Mouse (Mus musculus) forebrain, embryonic 11.5 days (tissue): ENCODE results near the gene Kcnj4. TPM values are rescaled to one million over a fixed set of nuclear protein-coding genes. Genes with fewer than 3 reads are reported as not detected.

Source experiments
- ATAC-seq: fragments of 200-750 bp; cut with Nextera tagmentation; replicated peaks from 2 replicates; pipeline ENCODE4 v1.8.0; 2017; ENCODE audit warnings: moderate TSS enrichment; ENCODE audit not compliant: low FRiP score
- DNase-seq: peaks from one replicate; pipeline ENCODE4 v3.0.0-alpha.2; 2017; ENCODE audit warnings: low spot score
- H3K27ac ChIP-seq: fragments of 300-500 bp; sonication (generic); 2 replicates; pipeline ENCODE4 v1.5.1; 2014; ENCODE audit warnings: low read depth, low read length
- H3K27me3 ChIP-seq: fragments of 300-500 bp; sonication (generic); 2 replicates; pipeline ENCODE4 v1.6.1; 2014; ENCODE audit warnings: mild to moderate bottlenecking, low read length, mixed read lengths; ENCODE audit not compliant: control insufficient read depth, insufficient read depth
- H3K36me3 ChIP-seq: fragments of 300-500 bp; sonication (generic); 2 replicates; pipeline ENCODE4 v1.6.1; 2014; ENCODE audit warnings: mild to moderate bottlenecking, low read length, moderate library complexity, mixed read lengths; ENCODE audit not compliant: control insufficient read depth, insufficient read depth
- H3K4me1 ChIP-seq: fragments of 300-500 bp; sonication (generic); replicated peaks from 2 replicates; pipeline ENCODE4 v1.6.1; 2014; ENCODE audit warnings: low read length, mixed read lengths; ENCODE audit not compliant: control insufficient read depth, insufficient read depth
- H3K4me2 ChIP-seq: fragments of 300-500 bp; sonication (generic); 2 replicates; pipeline ENCODE4 v1.6.1; 2014; ENCODE audit warnings: low read depth, mild to moderate bottlenecking, low read length, moderate library complexity, mixed read lengths; ENCODE audit not compliant: severe bottlenecking
- H3K4me3 ChIP-seq: fragments of 300-500 bp; sonication (generic); 2 replicates; pipeline ENCODE4 v1.5.1; 2014; ENCODE audit warnings: low read depth, low read length
- H3K9ac ChIP-seq: fragments of 300-500 bp; sonication (generic); 2 replicates; pipeline ENCODE4 v1.6.1; 2014; ENCODE audit warnings: low read length
- H3K9me3 ChIP-seq: fragments of 300-500 bp; sonication (generic); 2 replicates; pipeline ENCODE4 v1.6.1; 2016; ENCODE audit warnings: low read length, mixed read lengths; ENCODE audit not compliant: control insufficient read depth
- WGBS: fragments of 180-500 bp; shearing (Covaris S2); extraction: QIAGEN DNeasy Blood & Tissue Kit; methylation state at CpG from one replicate; pipeline ENCODE4 v1.1.7; 2014; 5-methylcytosine and 5-hydroxymethylcytosine counted together
- polyA plus RNA-seq: library from polyadenylated mRNA; unstranded; fragments of >200 nt; fragmentation: Nextera tagmentation; extraction: Ambion mirVana; gene quantifications from 2 replicates; pipeline ENCODE4 v1.2.1, GENCODE M21; 2014

The Kcnj4 gene
- not detected in 2 replicates for polyA plus RNA-seq

GRCm38 (mm10) chr15:79504707-79505452 is at the start of gene Kcnj4:
TSS of gene Kcnj4 (minus strand) at chr15:79505241.
- H3K9me3 ChIP-seq, result no peaks in the 10 kb centered on the region
- peak within 1 kb of the TSS; percentile 51 for H3K4me3 ChIP-seq
- no peak within 1 kb of the TSS for H3K27ac ChIP-seq
- H3K27me3 ChIP-seq, result peaks cover 59% of the 10 kb centered on the region
- no peak for DNase-seq
- peaks cover 12% of the 10 kb centered on the region for H3K4me1 ChIP-seq
- under 1% methylated on average over 60 of the region's 60 CpGs for WGBS
- ATAC-seq, result peak; percentile 34
- peak within 1 kb of the TSS; percentile 100 for H3K4me2 ChIP-seq
- H3K9ac ChIP-seq, result peak within 1 kb of the TSS; percentile 54; the same call in 1 of the 2 replicates
- H3K36me3 ChIP-seq, result no peaks in the 10 kb centered on the region

- Histone ChIP-seq H3K27ac (no peak overlapping the region), H3K9me3 (no peaks in the 10 kb centered on the region), H3K4me1 (no peaks in the 10 kb centered on the region), H3K27me3 (no peaks in the 10 kb centered on the region), H3K4me3 (no peak overlapping the region), H3K4me2 (no peak overlapping the region), H3K36me3 (no peaks in the 10 kb centered on the region), H3K9ac (no peak overlapping the region)
- WGBS, result 81% methylated on average over 5 of the region's 5 CpGs
- no peak for ATAC-seq
- DNase-seq, result no peak
Observed at GRCm38 (mm10) chr15:79552566-79552965, 47.5 kb upstream of the Kcnj4 start.

GRCm38 (mm10) chr15:79548226-79548625 is 43.2 kb upstream of the Kcnj4 start:
- H3K4me3 ChIP-seq, result no peak overlapping the region
- no peak overlapping the region for H3K9ac ChIP-seq
- 93% methylated on average over 2 of the region's 2 CpGs for WGBS
- H3K4me1 ChIP-seq, result peaks cover 9% of the 10 kb centered on the region
- no peak for DNase-seq
- ATAC-seq, result no peak
- H3K27ac ChIP-seq, result no peak overlapping the region
- H3K36me3 ChIP-seq, result peaks cover 4% of the 10 kb centered on the region
- no peaks in the 10 kb centered on the region for H3K9me3 ChIP-seq
- no peak overlapping the region for H3K4me2 ChIP-seq
- H3K27me3 ChIP-seq, result no peaks in the 10 kb centered on the region

GRCm38 (mm10) chr15:79547289-79547820 is 42.3 kb upstream of the Kcnj4 start:
- Histone ChIP-seq H3K27ac (peak overlapping the region; percentile 94), H3K9me3 (no peaks in the 10 kb centered on the region), H3K4me3 (peak overlapping the region; percentile 96), H3K9ac (peak overlapping the region; percentile 99), H3K4me2 (peak overlapping the region; percentile 58), H3K4me1 (peaks cover 9% of the 10 kb centered on the region), H3K36me3 (peaks cover 11% of the 10 kb centered on the region), H3K27me3 (no peaks in the 10 kb centered on the region)
- ATAC-seq, result no peak; the same call in 1 of the 2 replicates
- WGBS, result 83% methylated on average over 17 of the region's 17 CpGs
- DNase-seq, result no peak

- peak within 1 kb of the TSS; percentile 99 for H3K9ac ChIP-seq
- WGBS, result 2% methylated on average over 84 of the region's 84 CpGs
Observed at GRCm38 (mm10) chr15:79546410-79547288, 41.6 kb upstream of the Kcnj4 start, which contains the start of gene Ddx17. TSS of gene Ddx17 (minus strand) at chr15:79546741.

GRCm38 (mm10) chr15:79545921-79546399 is 40.9 kb upstream of the Kcnj4 start:
- ATAC-seq, result peak; percentile 68
- peaks cover 16% of the 10 kb centered on the region for H3K36me3 ChIP-seq
- peaks cover 9% of the 10 kb centered on the region for H3K4me1 ChIP-seq
- no peak for DNase-seq
- H3K4me3 ChIP-seq, result peak overlapping the region; percentile 96
- WGBS, result under 1% methylated on average over 45 of the region's 52 CpGs
- H3K4me2 ChIP-seq, result peak overlapping the region; percentile 83
- H3K27ac ChIP-seq, result peak overlapping the region; percentile 93
- no peaks in the 10 kb centered on the region for H3K9me3 ChIP-seq
- peak overlapping the region; percentile 99 for H3K9ac ChIP-seq
- no peaks in the 10 kb centered on the region for H3K27me3 ChIP-seq

More at GRCm38 (mm10) chr15:79546410-79547288, 41.6 kb upstream of the Kcnj4 start, which contains the start of gene Ddx17:
- Histone ChIP-seq H3K36me3 (peaks cover 14% of the 10 kb centered on the region), H3K27me3 (no peaks in the 10 kb centered on the region), H3K4me2 (peak within 1 kb of the TSS; percentile 83), H3K4me1 (peaks cover 9% of the 10 kb centered on the region), H3K27ac (peak within 1 kb of the TSS; percentile 94), H3K9me3 (no peaks in the 10 kb centered on the region), H3K4me3 (peak within 1 kb of the TSS; percentile 96)
- peak; percentile 99 for DNase-seq
- peak; percentile 97 for ATAC-seq

- H3K4me3 ChIP-seq, result peak overlapping the region; percentile 96
- 10% methylated on average over 3 of the region's 3 CpGs for WGBS
- DNase-seq, result no peak
Observed at GRCm38 (mm10) chr15:79545496-79545895, 40.5 kb upstream of the Kcnj4 start.

GRCm38 (mm10) chr15:79543968-79544367 is 38.9 kb upstream of the Kcnj4 start:
- ATAC-seq (no peak), DNase-seq (no peak)
- WGBS, result 94% methylated on average over 3 of the region's 3 CpGs
- Histone ChIP-seq H3K9me3 (no peaks in the 10 kb centered on the region), H3K9ac (no peak overlapping the region), H3K4me1 (peaks cover 9% of the 10 kb centered on the region), H3K27ac (no peak overlapping the region), H3K27me3 (no peaks in the 10 kb centered on the region), H3K4me2 (peak overlapping the region; percentile 12; the same call in 1 of the 2 replicates), H3K4me3 (no peak overlapping the region), H3K36me3 (peaks cover 19% of the 10 kb centered on the region)

More at GRCm38 (mm10) chr15:79545496-79545895, 40.5 kb upstream of the Kcnj4 start:
- H3K4me2 ChIP-seq, result peak overlapping the region; percentile 83
- H3K27me3 ChIP-seq, result no peaks in the 10 kb centered on the region
- H3K9ac ChIP-seq, result peak overlapping the region; percentile 99
- H3K36me3 ChIP-seq, result peaks cover 16% of the 10 kb centered on the region
- ATAC-seq, result no peak
- peaks cover 9% of the 10 kb centered on the region for H3K4me1 ChIP-seq
- no peaks in the 10 kb centered on the region for H3K9me3 ChIP-seq
- peak overlapping the region; percentile 93 for H3K27ac ChIP-seq
